Mouse (Mus musculus) right cerebral cortex, postnatal 4 days (tissue): ENCODE data around the gene Pvr.
A peak's percentile ranks its signal among the peaks of the same experiment; 100 is the strongest.
"Not testable (repeated sequence)": the region's sequence is repeated elsewhere in the genome, so short reads cannot be mapped to it uniquely, and the experiment has no call there.

Experiments used
- DNase-seq: peaks from one replicate; pipeline ENCODE4 v3.0.0-alpha.2; 2022

Pvr gene

GRCm38 (mm10) chr7:19932877-19933809 lies 12.2 kb upstream of the Pvr start:
- peak; percentile 66 for DNase-seq

- peak; percentile 12 for DNase-seq
Observed at GRCm38 (mm10) chr7:19932133-19932876, 11.3 kb upstream of the Pvr start.

GRCm38 (mm10) chr7:19930481-19930880 lies 9.5 kb upstream of the Pvr start:
- not testable (repeated sequence) for DNase-seq

DNA sequence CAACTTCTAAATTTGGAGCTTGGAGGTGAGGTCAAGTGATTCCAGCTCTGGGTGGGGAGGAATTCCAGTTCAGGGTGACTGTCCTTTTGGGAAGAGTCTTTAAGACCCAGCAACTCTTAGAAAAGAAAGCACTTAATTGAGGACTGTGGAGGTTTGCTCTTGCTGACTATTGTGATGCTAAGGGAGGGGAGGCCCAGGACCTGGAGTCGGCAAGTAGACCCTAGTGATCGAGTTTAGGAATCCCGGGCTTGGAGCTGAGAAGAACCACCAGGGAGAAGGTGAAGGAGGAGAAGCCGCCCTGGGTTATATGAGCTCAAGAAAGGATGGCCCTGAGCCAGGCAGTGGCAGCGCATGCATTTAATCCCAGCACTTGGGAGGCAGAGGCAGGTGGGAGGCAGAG lies 7.5 kb upstream of the Pvr start:
- no peak for DNase-seq

DNA sequence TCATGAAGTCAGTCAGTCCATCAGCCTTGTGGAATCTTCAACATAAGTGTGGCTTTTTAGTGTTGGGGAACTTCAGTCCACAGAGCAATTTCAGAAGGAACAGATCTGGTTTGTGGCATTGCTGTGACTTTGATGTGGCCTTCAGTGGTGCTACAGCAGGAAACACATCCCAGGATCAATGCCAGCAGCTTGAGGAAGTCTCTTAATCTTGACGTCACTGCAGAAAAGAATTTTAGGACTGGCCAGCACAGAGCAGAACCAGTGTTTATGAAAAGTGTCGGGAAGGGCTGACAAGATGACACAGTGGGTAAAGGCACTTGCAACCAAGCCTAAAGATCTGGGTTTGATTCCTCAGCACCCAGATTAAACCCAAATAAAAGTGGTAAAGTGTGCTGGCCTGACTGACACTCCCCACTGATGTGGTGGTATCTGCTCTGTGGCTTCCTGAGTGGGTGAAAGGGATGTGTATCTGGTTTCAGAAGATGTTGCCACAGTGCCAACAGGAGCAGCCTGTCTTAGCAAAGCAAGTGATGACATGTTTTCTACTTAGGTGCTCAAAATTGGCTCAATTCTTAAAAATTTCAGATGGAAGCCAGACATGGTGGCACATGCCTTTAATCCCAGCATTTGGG lies 6.0 kb upstream of the Pvr start:
- DNase-seq: no peak

DNA sequence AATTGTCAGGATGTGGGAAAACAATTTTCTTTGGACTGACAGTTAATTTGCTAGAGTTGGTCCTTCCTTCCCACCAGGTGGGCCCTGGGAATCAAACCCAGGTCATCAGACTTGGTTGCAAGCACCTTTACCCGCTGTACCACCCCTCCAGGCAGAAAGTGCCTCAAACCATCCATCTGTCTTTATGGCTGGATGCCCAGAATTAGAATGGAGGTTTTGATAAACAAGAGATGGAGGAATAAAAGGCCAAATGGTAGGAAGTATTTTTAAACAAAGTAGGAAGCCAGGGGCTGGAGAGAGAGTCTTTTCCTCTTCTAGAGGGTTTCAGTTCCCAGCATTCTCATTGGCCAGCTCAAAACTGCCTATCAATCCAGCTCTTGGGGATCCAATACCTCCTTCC lies 4.4 kb upstream of the Pvr start:
- no peak for DNase-seq

DNA sequence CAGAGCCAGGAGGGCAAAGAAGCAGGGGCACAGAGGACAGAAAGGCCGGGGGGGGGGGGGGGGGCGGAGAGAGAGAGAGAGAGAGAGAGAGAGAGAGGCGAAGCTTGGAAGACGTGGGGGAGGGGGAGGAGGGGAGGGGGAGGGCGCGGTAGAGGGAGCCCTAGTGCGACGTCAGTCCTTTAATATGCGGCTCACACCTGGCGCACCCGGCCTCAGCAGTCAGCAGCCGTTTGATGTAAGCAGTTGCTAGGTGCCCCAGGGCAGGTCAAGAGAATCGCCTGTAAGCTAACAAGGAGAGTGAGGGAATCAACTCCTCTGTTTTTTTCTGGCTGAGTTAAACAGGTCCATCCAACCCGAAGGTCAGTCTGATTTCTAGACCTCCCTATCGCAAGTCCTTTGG lies 2.8 kb upstream of the Pvr start:
- no peak for DNase-seq

GRCm38 (mm10) chr7:19923354-19923753 lies 2.4 kb upstream of the Pvr start:
- DNase-seq: no peak

DNA sequence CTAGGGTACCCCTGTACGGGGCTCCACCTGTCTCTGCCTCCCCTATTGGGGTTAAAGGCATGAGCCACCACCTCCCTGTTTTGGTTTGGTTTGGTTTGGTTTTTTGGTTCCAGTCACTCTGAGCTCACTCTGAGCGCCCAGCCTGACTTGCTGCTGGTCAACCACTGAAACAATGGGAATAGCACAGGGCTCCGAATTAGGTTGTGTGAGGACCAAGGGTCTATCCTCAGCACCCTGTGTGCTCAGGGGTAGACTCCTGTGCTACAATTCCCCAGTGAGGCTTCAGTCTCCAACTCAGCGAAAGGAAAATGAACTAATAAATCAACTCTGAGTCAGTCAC lies 824 bp downstream of the Pvr start:
- no peak for DNase-seq

GRCm38 (mm10) chr7:19914558-19914957 lies 6.4 kb downstream of the Pvr start:
- no peak for DNase-seq

DNA sequence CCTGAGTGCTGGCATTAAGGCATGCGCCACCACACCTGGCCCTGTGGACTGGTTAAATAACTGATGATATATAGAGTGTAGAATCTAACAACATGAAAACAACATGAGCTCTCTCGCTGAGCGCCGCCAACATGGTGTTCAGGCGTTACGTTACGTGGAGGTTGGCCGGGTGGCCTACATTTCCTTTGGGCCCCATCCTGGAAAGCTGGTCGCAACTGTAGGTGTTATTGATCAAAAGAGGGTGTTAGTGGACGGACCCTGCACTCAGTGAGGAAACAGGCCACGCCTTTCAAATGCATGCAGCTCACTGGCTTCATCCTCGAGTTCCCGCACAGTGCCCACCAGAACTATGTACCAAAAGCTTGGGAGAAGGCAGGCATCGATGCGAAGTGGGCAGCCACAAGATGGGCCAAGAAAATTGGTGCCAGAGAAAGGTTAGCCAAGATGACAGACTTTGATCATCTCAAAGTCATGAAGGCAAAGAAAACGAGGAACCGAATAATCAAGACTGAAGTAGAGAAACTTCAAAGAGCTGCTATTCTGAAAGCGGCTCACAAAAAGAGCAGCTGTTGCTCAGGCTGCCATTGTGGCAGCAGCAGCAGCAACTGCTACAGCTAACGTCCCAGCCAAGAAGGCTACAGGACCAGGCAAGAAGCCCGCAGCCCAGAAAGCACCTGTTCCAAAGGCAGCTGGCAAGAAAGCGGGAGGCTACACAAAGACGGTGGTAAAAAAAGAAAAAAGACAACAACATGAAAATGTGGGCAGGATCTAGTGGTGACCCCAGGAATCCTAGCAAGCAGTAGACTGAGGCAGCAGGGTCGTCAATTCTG lies 9.1 kb downstream of the Pvr start:
- no peak for DNase-seq

GRCm38 (mm10) chr7:19911292-19911658 lies 9.7 kb downstream of the Pvr start:
- DNase-seq: no peak

GRCm38 (mm10) chr7:19910421-19911291 lies 10.3 kb downstream of the Pvr start:
- peak; percentile 79 for DNase-seq

DNA sequence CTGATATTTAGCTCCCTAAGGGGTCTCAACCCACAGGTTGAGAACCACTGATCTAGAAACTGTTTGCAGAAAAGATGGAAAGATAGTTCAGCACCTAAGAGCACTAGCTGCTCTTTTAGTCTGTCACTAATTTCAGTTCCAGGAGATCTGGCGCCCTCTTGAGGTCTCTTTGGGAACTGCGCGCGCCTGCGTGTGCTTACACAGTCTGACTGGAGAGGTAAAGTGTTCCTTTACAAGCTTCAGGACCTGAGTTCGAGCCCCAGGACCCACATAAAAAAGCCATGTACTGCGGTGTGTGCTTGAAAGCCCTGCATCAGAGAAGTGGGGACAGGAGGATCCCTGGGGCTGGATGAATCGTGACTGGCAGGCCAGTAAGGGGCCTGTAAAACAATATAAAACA lies 31.1 kb downstream of the Pvr start:
- peak; percentile 58 for DNase-seq

DNA sequence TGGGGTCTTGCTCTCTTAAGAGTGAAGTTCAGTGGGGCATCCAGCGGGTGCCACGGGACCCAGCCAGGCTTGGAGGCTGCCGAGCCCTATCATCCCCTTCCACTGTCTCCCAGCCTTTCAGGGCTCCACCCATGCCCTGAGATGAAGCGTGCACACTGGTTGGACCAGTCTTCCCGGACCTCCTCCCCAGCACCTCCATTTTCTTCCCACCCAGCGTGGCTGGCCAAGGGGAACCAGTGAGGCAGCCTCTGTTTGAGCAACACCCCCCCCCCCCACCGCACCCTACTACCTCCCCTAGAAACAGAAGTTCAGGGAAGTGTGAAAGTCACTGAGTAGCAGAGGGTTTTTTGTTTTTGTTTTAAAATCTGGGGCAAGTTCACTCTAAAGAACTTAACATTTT lies 33.1 kb downstream of the Pvr start, which contains the start of gene Ceacam19:
Gene Ceacam19, minus strand, starts transcription at position 117 of the 400 bp plus-strand sequence.
- no peak for DNase-seq

DNA sequence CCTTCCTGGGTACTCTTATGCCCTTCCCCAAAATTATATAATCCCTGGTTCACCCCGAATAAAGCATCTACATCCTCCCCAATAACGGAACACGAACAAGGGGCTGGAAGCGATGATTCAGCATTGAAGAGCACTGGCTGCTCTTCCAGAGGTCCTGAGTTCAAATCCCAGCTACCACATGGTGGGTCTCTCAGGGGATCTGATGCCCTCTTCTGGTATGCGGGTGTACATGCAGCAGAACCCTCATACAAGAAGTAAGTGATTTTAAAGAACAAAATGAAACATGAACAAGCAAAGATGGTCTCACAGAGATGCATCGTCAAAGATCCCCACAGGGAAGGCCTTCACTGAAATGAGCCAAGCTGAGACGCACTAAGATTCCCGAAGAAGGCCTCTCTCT lies 40.2 kb downstream of the Pvr start:
- DNase-seq: no peak

DNA sequence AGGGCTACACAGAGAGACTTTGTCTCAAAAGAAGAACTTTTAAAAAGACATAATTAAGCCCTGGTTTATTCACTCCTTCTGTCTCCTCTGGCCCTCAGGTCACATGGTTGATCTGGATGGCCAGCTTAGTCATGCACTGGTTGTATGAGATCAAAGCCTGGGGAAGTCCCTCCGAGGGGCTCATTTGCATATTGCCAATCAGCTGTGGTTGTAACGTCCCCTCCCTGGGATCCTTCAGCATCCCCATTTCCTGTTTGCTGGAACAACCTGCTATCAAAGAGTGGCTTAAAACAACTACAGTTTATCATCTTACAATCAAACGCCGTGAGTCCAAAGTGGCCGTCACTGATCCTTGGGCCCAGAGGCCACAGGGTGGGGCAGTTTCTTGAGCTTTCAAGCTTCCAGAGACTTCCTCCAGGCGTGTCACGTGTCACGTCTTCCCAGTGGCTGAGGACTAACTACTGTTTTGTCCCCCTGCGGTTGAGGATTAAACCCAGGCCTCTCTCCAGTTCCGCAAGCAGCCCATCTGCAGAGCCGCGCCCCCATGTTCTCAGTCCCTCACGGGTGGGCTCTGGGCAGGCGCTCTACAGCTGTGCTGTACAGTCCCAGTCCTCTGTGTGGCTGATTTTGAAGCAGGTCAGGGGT lies 44.1 kb downstream of the Pvr start:
- DNase-seq: no peak

DNA sequence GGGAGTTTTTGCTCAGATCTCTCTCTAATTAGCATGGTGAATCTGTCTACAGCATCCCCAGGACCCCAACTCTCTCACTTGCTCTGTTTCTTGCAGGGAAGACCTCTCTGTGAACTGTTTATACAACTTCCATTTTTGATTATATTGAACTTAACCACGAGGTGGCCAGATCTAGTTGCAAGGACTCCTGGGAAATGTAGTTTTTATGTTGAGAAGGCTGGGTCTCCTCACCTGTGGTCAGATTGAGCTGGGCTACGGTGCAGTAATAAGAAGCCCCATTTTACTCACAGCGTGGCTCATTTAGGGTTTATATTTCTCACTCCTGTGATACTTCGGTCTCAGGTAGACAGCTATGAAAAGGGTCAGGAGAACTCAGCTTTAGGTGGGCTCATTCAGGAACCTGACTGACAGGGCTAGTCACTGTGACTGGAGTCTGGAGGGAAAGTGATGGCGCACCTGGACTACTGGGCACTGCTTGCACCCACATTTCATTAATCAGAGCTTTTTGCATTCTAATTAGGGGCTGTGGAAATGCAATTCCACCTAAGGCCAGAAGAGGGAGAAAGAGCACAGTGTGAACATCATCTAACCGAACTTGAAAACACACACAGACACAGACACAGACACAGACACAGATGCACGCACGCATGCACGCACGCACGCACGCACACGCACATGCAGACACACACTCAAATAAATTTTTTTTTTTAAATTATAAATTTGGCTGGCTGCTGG lies 44.8 kb downstream of the Pvr start:
- DNase-seq: peak; percentile 33

GRCm38 (mm10) chr7:19871943-19872601 lies 48.9 kb downstream of the Pvr start:
- DNase-seq: no peak

DNA sequence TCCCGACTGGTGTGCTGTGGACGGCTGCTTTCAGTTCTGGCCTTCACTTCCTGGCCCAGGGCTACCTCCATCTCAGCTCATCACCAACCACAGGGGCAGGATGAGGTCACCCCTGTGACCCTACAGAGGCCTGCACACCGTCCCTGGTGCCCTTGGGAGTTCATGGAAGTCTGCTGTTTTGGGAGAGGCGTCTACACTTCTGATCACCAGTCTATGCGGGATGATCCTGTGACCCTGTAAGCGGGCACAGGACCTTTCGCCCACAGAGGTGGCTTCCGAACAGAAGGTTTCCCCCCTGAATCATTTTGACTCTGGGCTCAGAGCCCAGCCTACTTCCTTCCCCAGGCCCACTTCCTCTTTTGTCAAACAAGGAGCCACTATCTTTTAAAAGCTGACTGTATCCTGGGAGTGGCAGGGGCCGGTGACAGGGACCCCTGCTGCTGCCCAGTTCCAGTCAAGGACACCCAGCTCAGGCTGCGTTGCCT lies 49.8 kb downstream of the Pvr start:
- no peak for DNase-seq
